ENCODE assay signal across 27 mouse cellular contexts in genomic region chr1:184172986-184173385, GRCm38 (mm10).
A peak's percentile ranks its signal among the peaks of the same experiment; 100 is the strongest.
DNase-seq lines count a peak whose midpoint lies in the region; ATAC-seq lines count a peak whose summit lies in the region.
"Had no signal": no experiment of that assay in that cellular context is flagged by ENCODE, and none has a peak within 500 bp of the region (broad histone marks: within the 10 kb centered on the region; RNA-seq: fewer than 3 reads in every experiment).

No protein-coding gene starts in this region.

- no peak overlapping the region for H3K4me2 ChIP-seq in heart, embryonic 12.5 days
- H3K4me2 ChIP-seq in midbrain, embryonic 16.5 days (ENCODE audit: low read length): no peak overlapping the region
- H3K4me2 ChIP-seq: embryonic facial prominence, embryonic 15.5 days; limb, embryonic 13.5 days; liver, embryonic 13.5 days; lung, embryonic 15.5 days; midbrain, embryonic 11.5 days; neural tube, embryonic 12.5 days had no signal

- no peak overlapping the region for H3K4me3 ChIP-seq in heart, embryonic 12.5 days
- no peak overlapping the region for H3K4me3 ChIP-seq in midbrain, embryonic 16.5 days (ENCODE audit: low read depth, low read length)
- H3K4me3 ChIP-seq: embryonic facial prominence, embryonic 15.5 days; hindbrain, embryonic 10.5 days; layer of hippocampus, adult 2 months; limb, embryonic 13.5 days; liver, embryonic 13.5 days; lung, embryonic 15.5 days; neural tube, embryonic 12.5 days had no signal

- 67% methylated on average over 2 of the region's 2 CpGs for WGBS in heart, embryonic 12.5 days
- WGBS in midbrain, embryonic 16.5 days: 84% methylated on average over 2 of the region's 2 CpGs

- no peaks in the 10 kb centered on the region for H3K27me3 ChIP-seq in heart, embryonic 12.5 days (replicated peaks)
- no peaks in the 10 kb centered on the region for H3K27me3 ChIP-seq in midbrain, embryonic 16.5 days (ENCODE audit: control insufficient read depth, insufficient read depth, low read depth, low read length)
- H3K27me3 ChIP-seq: embryonic facial prominence, embryonic 15.5 days; limb, embryonic 13.5 days; liver, embryonic 13.5 days; lung, embryonic 15.5 days; neural tube, embryonic 12.5 days had no signal

- intact Hi-C loops in heart, postnatal 14 days (cut with DNase I): loop anchor here (5.0 kb wide), 2 partner anchors 141 to 266 kb away; partner anchors contain the start of gene 1700056E22Rik

- no peak for ATAC-seq in heart, embryonic 12.5 days (ENCODE audit: insufficient number of reproducible peaks, low FRiP score)
- ATAC-seq in megakaryocyte, adult 5-6 weeks (ENCODE audit: poor library complexity, severe bottlenecking): no peak
- no peak for ATAC-seq in midbrain, embryonic 16.5 days
- ATAC-seq: activated CD4-positive, CD25-positive, alpha-beta regulatory T cell, adult 4 months; forebrain, embryonic 16.5 days; hindbrain, postnatal 0 days had no signal

- peaks cover 28% of the 10 kb centered on the region for H3K4me1 ChIP-seq in heart, embryonic 12.5 days (replicated peaks)
- H3K4me1 ChIP-seq in midbrain, embryonic 16.5 days (ENCODE audit: control insufficient read depth, insufficient read depth, low read length): no peaks in the 10 kb centered on the region
- H3K4me1 ChIP-seq: embryonic facial prominence, embryonic 15.5 days; hindbrain, embryonic 10.5 days; limb, embryonic 13.5 days; liver, embryonic 13.5 days; neural tube, embryonic 12.5 days had no signal

- DNase-seq in thymus, postnatal 4 days: peak; percentile 12
- DNase-seq in thymus, postnatal 10 days (ENCODE audit: low spot score in 2 of 2): no peak
- peak; percentile 24 to 29 for DNase-seq in heart, postnatal 14 days
- no peak for DNase-seq in kidney, adult 9 months
- DNase-seq: adrenal gland, postnatal 14 days; cerebellum, adult 11 months; cerebellum, postnatal 25 days; kidney, adult 11 months; layer of hippocampus, postnatal 36 days; liver, embryonic 13.5 days; right cerebral cortex, adult 18-20 months had no signal

- H3K27ac ChIP-seq in heart, embryonic 12.5 days (ENCODE audit: poor library complexity, severe bottlenecking): peak overlapping the region; percentile 72
- no peak overlapping the region for H3K27ac ChIP-seq in midbrain, embryonic 16.5 days (ENCODE audit: low read length)
- H3K27ac ChIP-seq: embryonic facial prominence, embryonic 15.5 days; hindbrain, embryonic 10.5 days; hindbrain, postnatal 0 days; kidney, postnatal 0 days; layer of hippocampus, adult 2 months; limb, embryonic 13.5 days; liver, embryonic 13.5 days; lung, embryonic 15.5 days; macrophage; neural tube, embryonic 12.5 days had no signal

- no peaks in the 10 kb centered on the region for H3K36me3 ChIP-seq in heart, embryonic 12.5 days
- no peaks in the 10 kb centered on the region for H3K36me3 ChIP-seq in midbrain, embryonic 16.5 days (ENCODE audit: control insufficient read depth, insufficient read depth, low read length)
- H3K36me3 ChIP-seq: embryonic facial prominence, embryonic 15.5 days; G1E; hindbrain, embryonic 10.5 days; limb, embryonic 13.5 days; liver, embryonic 13.5 days; lung, embryonic 15.5 days; neural tube, embryonic 12.5 days had no signal

- no peak overlapping the region for H3K9ac ChIP-seq in heart, embryonic 12.5 days
- no peak overlapping the region for H3K9ac ChIP-seq in midbrain, embryonic 16.5 days (ENCODE audit: low read depth, low read length)
- H3K9ac ChIP-seq: embryonic facial prominence, embryonic 15.5 days; limb, embryonic 13.5 days; liver, embryonic 13.5 days; lung, embryonic 15.5 days; neural tube, embryonic 12.5 days had no signal

- H3K9me3 ChIP-seq in heart, embryonic 12.5 days (replicated peaks): no peaks in the 10 kb centered on the region
- no peaks in the 10 kb centered on the region for H3K9me3 ChIP-seq in midbrain, embryonic 16.5 days (replicated peaks; ENCODE audit: control insufficient read depth, low read length, poor library complexity, severe bottlenecking)
- H3K9me3 ChIP-seq: embryonic facial prominence, embryonic 15.5 days; hindbrain, embryonic 10.5 days; limb, embryonic 13.5 days; liver, embryonic 13.5 days; lung, embryonic 15.5 days; neural tube, embryonic 12.5 days had no signal

Comparison
In these comparisons a context has a peak if more than half of its experiments do, and no peak if none do; other contexts are left out.
1. DNase-seq: peak in thymus, postnatal 4 days (single experiment) and heart, postnatal 14 days (2 of 2); none in thymus, postnatal 10 days (0 of 2) and kidney, adult 9 months (single experiment).